14 mouse cellular contexts compared by ENCODE assay signal in genomic region chrX:77777822-77778221, GRCm38 (mm10). TPM values are rescaled to one million over a fixed set of nuclear protein-coding genes. Genes with fewer than 3 reads are reported as not detected.
A peak's percentile ranks its signal among the peaks of the same experiment; 100 is the strongest.
DNase-seq lines count a peak whose midpoint lies in the region; ATAC-seq and TF ChIP-seq lines count a peak whose summit lies in the region.
"Had no signal": no experiment of that assay in that cellular context is flagged by ENCODE, and none has a peak within 500 bp of the region (broad histone marks: within the 10 kb centered on the region; RNA-seq: fewer than 3 reads in every experiment).

No protein-coding gene starts in this region.

- no peak overlapping the region for H3K27ac ChIP-seq in hindbrain, embryonic 11.5 days (ENCODE audit: low read depth, low read length)
- no peak overlapping the region for H3K27ac ChIP-seq in hindbrain, embryonic 16.5 days (ENCODE audit: low read depth, low read length)
- H3K27ac ChIP-seq in midbrain, postnatal 0 days (ENCODE audit: low read depth, low read length), result no peak overlapping the region
- H3K27ac ChIP-seq in midbrain, embryonic 10.5 days (replicated peaks), result no peak overlapping the region
- H3K27ac ChIP-seq in forebrain, embryonic 10.5 days, result no peak overlapping the region
- H3K27ac ChIP-seq: limb, embryonic 10.5 days; macrophage had no signal

- H3K9ac ChIP-seq in hindbrain, embryonic 11.5 days (ENCODE audit: low read depth, low read length), result no peak overlapping the region
- no peak overlapping the region for H3K9ac ChIP-seq in hindbrain, embryonic 16.5 days (ENCODE audit: low read depth, low read length)
- H3K9ac ChIP-seq in midbrain, postnatal 0 days (replicated peaks; ENCODE audit: low read length, poor library complexity, severe bottlenecking), result no peak overlapping the region

- H3K4me1 ChIP-seq in hindbrain, embryonic 11.5 days (replicated peaks; ENCODE audit: control insufficient read depth, insufficient read depth, low read length), result no peaks in the 10 kb centered on the region
- no peaks in the 10 kb centered on the region for H3K4me1 ChIP-seq in hindbrain, embryonic 16.5 days (ENCODE audit: control insufficient read depth, insufficient read depth, low read depth, low read length)
- H3K4me1 ChIP-seq in midbrain, postnatal 0 days (ENCODE audit: insufficient read depth, low read length), result no peaks in the 10 kb centered on the region
- H3K4me1 ChIP-seq in midbrain, embryonic 10.5 days, result no peaks in the 10 kb centered on the region
- no peaks in the 10 kb centered on the region for H3K4me1 ChIP-seq in forebrain, embryonic 10.5 days
- H3K4me1 ChIP-seq: limb, embryonic 10.5 days had no signal

- H3K9me3 ChIP-seq in hindbrain, embryonic 11.5 days (ENCODE audit: control insufficient read depth, low read length), result no peaks in the 10 kb centered on the region
- no peaks in the 10 kb centered on the region for H3K9me3 ChIP-seq in hindbrain, embryonic 16.5 days (ENCODE audit: control insufficient read depth, low read length)
- H3K9me3 ChIP-seq in midbrain, postnatal 0 days (ENCODE audit: low read length), result no peaks in the 10 kb centered on the region
- no peaks in the 10 kb centered on the region for H3K9me3 ChIP-seq in midbrain, embryonic 10.5 days (replicated peaks)
- no peaks in the 10 kb centered on the region for H3K9me3 ChIP-seq in forebrain, embryonic 10.5 days
- H3K9me3 ChIP-seq: limb, embryonic 10.5 days had no signal

- no peak overlapping the region for H3K4me2 ChIP-seq in hindbrain, embryonic 11.5 days (replicated peaks; ENCODE audit: low read depth, low read length)
- H3K4me2 ChIP-seq in hindbrain, embryonic 16.5 days (ENCODE audit: low read length), result no peak overlapping the region
- no peak overlapping the region for H3K4me2 ChIP-seq in midbrain, postnatal 0 days (ENCODE audit: low read depth, low read length, poor library complexity, severe bottlenecking)

- peak; percentile 1 for DNase-seq in hindbrain, embryonic 11.5 days (ENCODE audit: low spot score)
- no peak for DNase-seq in midbrain, postnatal 0 days (ENCODE audit: low spot score)
- DNase-seq in midbrain, embryonic 10.5 days (ENCODE audit: low spot score), result no peak
- peak; percentile 6 for DNase-seq in MEL-GATA-1-ER (ENCODE audit: extremely low read depth, low read depth)
- peak; percentile 3 for DNase-seq in retina, postnatal 1 day
- DNase-seq in ovary, adult 18-20 months (ENCODE audit: low spot score), result no peak
- DNase-seq in forebrain, embryonic 10.5 days (ENCODE audit: extremely low spot score, low spot score), result no peak
- DNase-seq: embryo, embryonic 11 days; heart, adult 11 months had no signal

- no peaks in the 10 kb centered on the region for H3K27me3 ChIP-seq in hindbrain, embryonic 11.5 days (ENCODE audit: control insufficient read depth, insufficient read depth, low read length)
- no peaks in the 10 kb centered on the region for H3K27me3 ChIP-seq in hindbrain, embryonic 16.5 days (replicated peaks; ENCODE audit: control insufficient read depth, insufficient read depth, low read length)
- no peaks in the 10 kb centered on the region for H3K27me3 ChIP-seq in midbrain, postnatal 0 days (ENCODE audit: insufficient read depth, low read length)
- H3K27me3 ChIP-seq in midbrain, embryonic 10.5 days (ENCODE audit: low read depth, poor library complexity, severe bottlenecking), result no peaks in the 10 kb centered on the region
- no peaks in the 10 kb centered on the region for H3K27me3 ChIP-seq in forebrain, embryonic 10.5 days (ENCODE audit: poor library complexity, severe bottlenecking)

- peak; percentile 46 for TF ChIP-seq CTCF in midbrain, postnatal 0 days (IDR thresholded peaks at IDR 0.05)

- ATAC-seq in hindbrain, embryonic 11.5 days (ENCODE audit: low FRiP score), result no peak
- no peak for ATAC-seq in hindbrain, embryonic 16.5 days
- ATAC-seq in midbrain, postnatal 0 days (ENCODE audit: low FRiP score), result no peak
- ATAC-seq: forebrain, embryonic 14.5 days had no signal

- no peaks in the 10 kb centered on the region for H3K36me3 ChIP-seq in hindbrain, embryonic 11.5 days (ENCODE audit: control insufficient read depth, insufficient read depth, low read length)
- H3K36me3 ChIP-seq in hindbrain, embryonic 16.5 days (ENCODE audit: control insufficient read depth, insufficient read depth, low read length), result peaks cover 3% of the 10 kb centered on the region; the same call in 1 of the 2 replicates
- no peaks in the 10 kb centered on the region; the same call in 1 of the 2 replicates for H3K36me3 ChIP-seq in midbrain, postnatal 0 days (ENCODE audit: insufficient read depth, low read length)
- H3K36me3 ChIP-seq in midbrain, embryonic 10.5 days, result peaks cover 31% of the 10 kb centered on the region
- peaks cover 16% of the 10 kb centered on the region for H3K36me3 ChIP-seq in forebrain, embryonic 10.5 days (replicated peaks)

- no peak overlapping the region for H3K4me3 ChIP-seq in hindbrain, embryonic 11.5 days (ENCODE audit: low read depth, low read length)
- no peak overlapping the region for H3K4me3 ChIP-seq in hindbrain, embryonic 16.5 days (ENCODE audit: low read length)
- no peak overlapping the region for H3K4me3 ChIP-seq in midbrain, postnatal 0 days (ENCODE audit: low read depth, low read length)
- no peak overlapping the region for H3K4me3 ChIP-seq in midbrain, embryonic 10.5 days
- no peak overlapping the region for H3K4me3 ChIP-seq in forebrain, embryonic 10.5 days
- H3K4me3 ChIP-seq: limb, embryonic 10.5 days; myocyte had no signal

RNA-seq across cellular contexts. Expression of gene Prkx, which starts 18.3 kb away (rescaled TPM):
- 21.2 and 22.2 TPM in 2 replicates for polyA plus RNA-seq in hindbrain, embryonic 11.5 days (2014; fragmentation: Nextera tagmentation; extraction: Ambion mirVana)
- polyA plus RNA-seq in hindbrain, embryonic 16.5 days (2015; fragmentation: Nextera tagmentation; extraction: Ambion mirVana), result 21.4 and 24.1 TPM in 2 replicates
- 23.0 and 23.1 TPM in 2 replicates for total RNA-seq in midbrain, postnatal 0 days (2014; rRNA removed)
- polyA plus RNA-seq in midbrain, postnatal 0 days (2015; fragmentation: Nextera tagmentation; extraction: Ambion mirVana), result 14.6 and 16.0 TPM in 2 replicates
- polyA plus RNA-seq in midbrain, embryonic 10.5 days (2016; fragmentation: Nextera tagmentation; extraction: Ambion mirVana), result 12.6 and 15.2 TPM in 2 replicates
- polyA plus RNA-seq in forebrain, embryonic 10.5 days (2016; fragmentation: Nextera tagmentation; extraction: Ambion mirVana), result 11.1 TPM in 2 replicates

Comparison
In these comparisons a context has a peak if more than half of its experiments do, and no peak if none do; other contexts are left out.
1. DNase-seq: peak in hindbrain, embryonic 11.5 days (single experiment), MEL-GATA-1-ER (single experiment) and retina, postnatal 1 day (single experiment); none in midbrain, postnatal 0 days (single experiment), midbrain, embryonic 10.5 days (single experiment), ovary, adult 18-20 months (single experiment) and forebrain, embryonic 10.5 days (single experiment).